Mouse (Mus musculus) stomach, embryonic 16.5 days (tissue): ENCODE data around the gene Smtnl1. TPM values are rescaled to one million over a fixed set of nuclear protein-coding genes. Genes with fewer than 3 reads are reported as not detected.

Experiments
- ATAC-seq: fragments of 200-750 bp; cut with Nextera tagmentation; 2 replicates; pipeline ENCODE4 v1.8.0; 2017; ENCODE audit warnings: moderate number of reproducible peaks, moderate TSS enrichment; ENCODE audit not compliant: insufficient read depth, low FRiP score
- H3K27ac ChIP-seq: fragments of 300-500 bp; sonication (generic); 2 replicates; pipeline ENCODE4 v1.5.1; 2014; ENCODE audit warnings: low read length
- H3K27me3 ChIP-seq: fragments of 300-500 bp; sonication (generic); 2 replicates; pipeline ENCODE4 v1.6.1; 2014; ENCODE audit warnings: low read length, control low read depth, mixed read lengths; ENCODE audit not compliant: control insufficient read depth, insufficient read depth
- H3K36me3 ChIP-seq: fragments of 300-500 bp; sonication (generic); 2 replicates; pipeline ENCODE4 v1.6.1; 2014; ENCODE audit warnings: low read length; ENCODE audit not compliant: control insufficient read depth, insufficient read depth
- H3K4me1 ChIP-seq: fragments of 300-500 bp; sonication (generic); 2 replicates; pipeline ENCODE4 v1.6.1; 2014; ENCODE audit warnings: low read length, control low read depth, mixed read lengths; ENCODE audit not compliant: control insufficient read depth, insufficient read depth
- H3K4me2 ChIP-seq: fragments of 300-500 bp; sonication (generic); 2 replicates; pipeline ENCODE4 v1.6.1; 2014; ENCODE audit warnings: low read depth, low read length, mixed read lengths
- H3K4me3 ChIP-seq: fragments of 300-500 bp; sonication (generic); replicated peaks from 2 replicates; pipeline ENCODE4 v1.5.1; 2014; ENCODE audit warnings: mild to moderate bottlenecking, low read length
- H3K9ac ChIP-seq: fragments of 300-500 bp; sonication (generic); 2 replicates; pipeline ENCODE4 v1.6.1; 2014; ENCODE audit warnings: low read length
- H3K9me3 ChIP-seq: fragments of 300-500 bp; sonication (generic); replicated peaks from 2 replicates; pipeline ENCODE4 v1.6.1; 2016; ENCODE audit warnings: low read length, control low read depth; ENCODE audit not compliant: control insufficient read depth
- WGBS: fragments of 180-500 bp; shearing (Covaris S2); extraction: QIAGEN DNeasy Blood & Tissue Kit; methylation state at CpG from one replicate; pipeline ENCODE4 v1.1.7; 2014; 5-methylcytosine and 5-hydroxymethylcytosine counted together
- polyA plus RNA-seq: library from polyadenylated mRNA; unstranded; fragments of >200 nt; fragmentation: Nextera tagmentation; extraction: Ambion mirVana; gene quantifications from 2 replicates; pipeline ENCODE4 v1.2.1, GENCODE M21; 2015

Smtnl1 gene
- polyA plus RNA-seq, 1 experiment from 2014 or later: 1.7 TPM

DNA sequence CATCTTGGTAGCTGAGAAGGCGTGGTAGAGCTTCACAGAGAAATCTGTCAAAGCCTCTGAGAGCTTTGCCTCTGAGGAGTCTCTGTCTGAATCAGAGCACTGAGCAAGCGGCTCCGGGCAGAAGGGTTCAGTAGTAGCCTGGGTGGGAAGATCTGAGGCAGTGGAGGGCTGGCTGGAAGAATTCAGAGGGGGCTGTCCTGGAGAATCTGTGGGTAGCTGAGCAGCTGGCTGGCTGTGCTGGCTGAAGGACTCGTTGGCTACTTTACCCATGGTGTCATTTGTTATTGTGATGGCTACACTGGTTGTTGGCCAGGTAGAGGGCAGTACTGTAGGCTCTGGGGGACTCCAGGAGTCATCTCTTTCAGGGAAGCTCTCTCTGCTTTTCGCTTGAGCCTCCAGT is 49.3 kb downstream of the Smtnl1 start:
- no peak overlapping the region for H3K4me3 ChIP-seq
- 74% methylated on average over 5 of the region's 5 CpGs for WGBS
- H3K9me3 ChIP-seq: no peaks in the 10 kb centered on the region
- no peak overlapping the region for H3K4me2 ChIP-seq
- peaks cover 8% of the 10 kb centered on the region; the same call in 1 of the 2 replicates for H3K4me1 ChIP-seq
- H3K27me3 ChIP-seq: no peaks in the 10 kb centered on the region
- no peaks in the 10 kb centered on the region for H3K36me3 ChIP-seq
- no peak overlapping the region for H3K9ac ChIP-seq
- H3K27ac ChIP-seq: no peak overlapping the region
- no peak for ATAC-seq

DNA sequence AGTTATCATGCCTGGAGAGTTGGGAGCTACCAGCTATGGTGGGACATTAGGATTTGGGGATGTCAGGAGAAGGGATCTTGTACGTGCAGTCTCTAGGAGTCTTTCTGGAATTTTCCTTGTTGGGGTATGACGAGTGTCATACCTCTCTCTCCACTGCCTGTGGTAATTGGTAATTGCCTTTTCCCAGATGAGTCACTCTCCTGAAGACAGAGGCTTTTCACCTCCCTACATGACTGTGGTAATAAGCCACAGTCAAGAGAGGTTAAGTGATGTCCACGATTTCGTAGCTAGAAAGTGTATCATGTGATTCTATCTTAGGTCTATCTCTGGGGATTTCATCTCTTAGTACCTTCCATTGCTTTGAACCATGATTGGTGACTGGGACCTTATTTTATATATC is 50.0 kb downstream of the Smtnl1 start:
- H3K9me3 ChIP-seq: no peaks in the 10 kb centered on the region
- H3K4me2 ChIP-seq: no peak overlapping the region
- WGBS: 86% methylated on average over 4 of the region's 4 CpGs
- ATAC-seq: no peak
- H3K9ac ChIP-seq: no peak overlapping the region
- H3K4me1 ChIP-seq: peaks cover 8% of the 10 kb centered on the region; the same call in 1 of the 2 replicates
- no peaks in the 10 kb centered on the region for H3K36me3 ChIP-seq
- no peak overlapping the region for H3K27ac ChIP-seq
- H3K4me3 ChIP-seq: no peak overlapping the region
- H3K27me3 ChIP-seq: no peaks in the 10 kb centered on the region

DNA sequence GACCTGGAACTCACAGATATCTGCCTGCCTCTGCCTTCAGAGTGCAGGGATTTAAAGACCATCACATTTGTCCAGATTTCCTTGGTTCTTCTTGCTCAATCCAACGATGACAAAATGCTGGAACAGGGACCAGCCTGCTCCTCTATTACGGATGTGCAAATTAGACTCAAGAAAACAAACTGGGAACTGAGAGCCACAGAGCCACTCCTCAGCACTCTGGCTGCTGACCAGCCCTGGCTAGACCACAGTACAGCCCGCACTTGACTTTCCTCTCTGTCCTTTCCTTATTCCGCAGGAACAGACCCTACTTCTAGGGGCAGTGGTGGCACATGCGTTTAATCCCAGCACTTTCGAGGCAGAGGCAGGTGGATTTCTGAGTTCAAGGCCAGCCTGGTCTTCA is 52.0 kb downstream of the Smtnl1 start:
- Histone ChIP-seq H3K4me3 (no peak overlapping the region), H3K9ac (no peak overlapping the region), H3K4me2 (no peak overlapping the region), H3K4me1 (peaks cover 7% of the 10 kb centered on the region; the same call in 1 of the 2 replicates), H3K36me3 (no peaks in the 10 kb centered on the region), H3K27ac (no peak overlapping the region), H3K9me3 (no peaks in the 10 kb centered on the region), H3K27me3 (no peaks in the 10 kb centered on the region)
- WGBS: 79% methylated on average over 6 of the region's 6 CpGs
- ATAC-seq: no peak

DNA sequence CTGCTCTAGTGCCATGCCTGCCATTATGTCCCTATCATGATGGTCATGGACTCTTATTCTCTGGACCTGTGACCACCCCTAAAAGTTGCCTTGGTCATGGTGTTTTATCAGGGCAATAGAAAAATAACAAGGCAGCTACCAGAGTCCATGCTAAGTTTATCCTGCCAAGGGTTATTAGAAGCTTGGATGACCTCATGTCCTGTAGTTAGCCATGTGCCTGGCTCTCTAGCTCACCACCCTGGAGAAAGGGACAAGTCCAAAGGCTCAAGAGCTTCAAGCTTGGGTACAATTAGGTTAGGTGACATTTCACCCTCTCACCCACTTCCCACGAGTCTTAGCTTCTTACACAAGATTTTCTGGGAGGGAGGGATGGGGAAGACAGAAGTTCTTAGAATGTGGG is 59.6 kb downstream of the Smtnl1 start:
- no peak overlapping the region for H3K4me2 ChIP-seq
- no peak overlapping the region for H3K9ac ChIP-seq
- H3K4me3 ChIP-seq: no peak overlapping the region
- H3K9me3 ChIP-seq: no peaks in the 10 kb centered on the region
- ATAC-seq: no peak
- no peaks in the 10 kb centered on the region for H3K27me3 ChIP-seq
- no peaks in the 10 kb centered on the region for H3K4me1 ChIP-seq
- H3K36me3 ChIP-seq: no peaks in the 10 kb centered on the region
- no peak overlapping the region for H3K27ac ChIP-seq
- 50% methylated on average over 1 of the region's 1 CpGs for WGBS

DNA sequence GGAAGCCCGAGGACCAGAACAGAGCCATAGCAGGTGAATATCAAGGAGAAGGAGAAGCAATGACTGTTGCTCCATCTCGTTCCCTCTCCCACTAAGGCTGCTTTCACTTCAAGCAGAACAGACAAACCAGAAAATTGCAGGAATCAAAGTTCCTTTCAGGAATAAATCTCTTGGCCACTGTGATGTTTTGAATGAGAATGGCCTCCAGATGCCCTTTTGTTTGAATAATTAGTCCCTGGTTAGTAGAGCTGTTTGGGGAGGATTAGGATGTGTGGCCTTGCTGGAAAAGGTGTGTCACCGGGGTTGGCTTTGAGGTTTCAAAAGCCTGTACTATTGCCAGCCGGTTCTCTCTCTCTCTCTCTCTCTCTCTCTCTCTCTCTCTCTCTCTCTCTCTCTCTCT is 60.2 kb downstream of the Smtnl1 start:
- H3K27me3 ChIP-seq: no peaks in the 10 kb centered on the region
- H3K27ac ChIP-seq: no peak overlapping the region
- H3K9ac ChIP-seq: no peak overlapping the region
- 65% methylated on average over 3 of the region's 4 CpGs for WGBS
- no peaks in the 10 kb centered on the region for H3K36me3 ChIP-seq
- no peak overlapping the region for H3K4me2 ChIP-seq
- H3K4me3 ChIP-seq: no peak overlapping the region
- ATAC-seq: no peak
- no peaks in the 10 kb centered on the region for H3K9me3 ChIP-seq
- no peaks in the 10 kb centered on the region for H3K4me1 ChIP-seq

DNA sequence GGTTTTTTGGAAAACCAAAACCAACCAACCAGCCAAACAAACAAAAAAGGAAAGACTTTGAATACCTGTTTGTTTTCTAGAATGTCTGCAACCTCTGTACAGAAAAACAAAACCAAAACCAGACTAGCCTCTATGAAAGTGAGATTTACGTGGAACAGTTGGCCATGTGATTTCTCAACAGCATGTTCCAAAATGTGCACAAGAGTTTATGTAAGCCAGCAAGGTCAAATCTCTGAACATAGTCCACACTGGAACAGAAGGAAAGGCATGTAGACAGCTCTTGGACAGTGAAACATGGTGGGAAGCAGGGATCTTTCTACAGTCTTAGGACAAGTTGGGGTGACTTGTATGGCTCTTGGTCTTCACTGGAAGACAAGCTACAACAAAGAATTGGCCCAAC is 60.6 kb downstream of the Smtnl1 start:
- 78% methylated on average over 1 of the region's 1 CpGs for WGBS
- Histone ChIP-seq H3K4me1 (no peaks in the 10 kb centered on the region), H3K9ac (no peak overlapping the region), H3K4me2 (no peak overlapping the region), H3K36me3 (no peaks in the 10 kb centered on the region), H3K27ac (no peak overlapping the region), H3K9me3 (no peaks in the 10 kb centered on the region), H3K4me3 (no peak overlapping the region), H3K27me3 (no peaks in the 10 kb centered on the region)
- no peak for ATAC-seq

DNA sequence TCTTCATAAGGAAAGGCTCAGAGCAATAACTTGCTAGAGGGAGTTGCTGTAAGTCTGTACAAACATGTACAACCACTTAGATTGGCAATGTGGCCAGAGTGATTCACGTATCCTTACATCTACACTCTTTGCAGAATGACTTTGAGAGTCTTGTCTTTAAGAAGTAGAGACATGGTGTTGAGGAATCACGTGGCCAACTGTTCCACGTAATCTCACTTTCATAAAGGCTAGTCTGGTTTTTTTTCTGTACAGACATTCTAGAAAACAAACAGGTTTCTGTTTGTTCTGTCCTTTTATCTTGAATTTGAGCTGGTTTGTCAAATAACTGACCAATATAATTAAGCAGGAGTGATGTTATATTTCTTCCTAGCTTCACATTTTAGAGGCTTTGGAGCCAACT is 61.1 kb downstream of the Smtnl1 start:
- WGBS: 67% methylated on average over 3 of the region's 3 CpGs
- H3K9ac ChIP-seq: no peak overlapping the region
- H3K4me3 ChIP-seq: no peak overlapping the region
- no peak overlapping the region for H3K4me2 ChIP-seq
- no peaks in the 10 kb centered on the region for H3K36me3 ChIP-seq
- H3K27me3 ChIP-seq: no peaks in the 10 kb centered on the region
- no peaks in the 10 kb centered on the region for H3K9me3 ChIP-seq
- H3K4me1 ChIP-seq: no peaks in the 10 kb centered on the region
- ATAC-seq: no peak
- H3K27ac ChIP-seq: no peak overlapping the region

Other genes with a start within 250 kb of the Smtnl1 start
- gene Ctnnd1, start 171.9 kb downstream of the Smtnl1 start, polyA plus RNA-seq: 75.7 and 84.4 TPM in 2 replicates
- 0.26 TPM in 2 replicates for gene Btbd18, start 163.6 kb downstream of the Smtnl1 start, polyA plus RNA-seq
- gene Selenoh, start 151.9 kb downstream of the Smtnl1 start, polyA plus RNA-seq: 184 and 203 TPM in 2 replicates
- not detected in 2 replicates for gene Gm28635, start 144.6 kb downstream of the Smtnl1 start, polyA plus RNA-seq
- gene Med19, start 144.2 kb downstream of the Smtnl1 start, polyA plus RNA-seq: 27.2 and 28.3 TPM in 2 replicates
- 125 and 127 TPM in 2 replicates for gene Tmx2, start 143.5 kb downstream of the Smtnl1 start, polyA plus RNA-seq
- 36.9 and 40.0 TPM in 2 replicates for gene Zdhhc5, start 107.5 kb downstream of the Smtnl1 start, polyA plus RNA-seq
- gene Clp1, start 95.3 kb downstream of the Smtnl1 start, polyA plus RNA-seq: 26.6 and 28.4 TPM in 2 replicates
- gene Ypel4, start 88.6 kb downstream of the Smtnl1 start, polyA plus RNA-seq: 7.4 and 8.0 TPM in 2 replicates
- gene Gm19426, start 79.0 kb downstream of the Smtnl1 start, polyA plus RNA-seq: 5.7 and 6.3 TPM in 2 replicates
- 98.2 and 102 TPM in 2 replicates for gene Serping1, start 47.2 kb downstream of the Smtnl1 start, polyA plus RNA-seq
- gene Ube2l6, start 23.8 kb downstream of the Smtnl1 start, polyA plus RNA-seq: 67.7 and 68.9 TPM in 2 replicates
- gene Timm10, start 4.3 kb upstream of the Smtnl1 start, polyA plus RNA-seq: 36.7 and 45.6 TPM in 2 replicates
- gene Slc43a1, start 16.2 kb upstream of the Smtnl1 start, polyA plus RNA-seq: 20.8 TPM in 2 replicates
- 0.37 TPM in 1 of 2 replicates, not detected in the other for gene Rtn4rl2, start 64.1 kb upstream of the Smtnl1 start, polyA plus RNA-seq
- 37.3 and 41.9 TPM in 2 replicates for gene Slc43a3, start 113.9 kb upstream of the Smtnl1 start, polyA plus RNA-seq
- 2.2 and 2.4 TPM in 2 replicates for gene Prg2, start 157.8 kb upstream of the Smtnl1 start, polyA plus RNA-seq
- gene Prg3, start 165.6 kb upstream of the Smtnl1 start, polyA plus RNA-seq: 0.28 TPM in 1 of 2 replicates, not detected in the other
- 211 and 239 TPM in 2 replicates for gene Ssrp1, start 214.6 kb upstream of the Smtnl1 start, polyA plus RNA-seq
- gene P2rx3, start 214.8 kb upstream of the Smtnl1 start, polyA plus RNA-seq: 1.6 and 1.8 TPM in 2 replicates
- gene Tnks1bp1, start 225.4 kb upstream of the Smtnl1 start, polyA plus RNA-seq: 66.9 and 81.6 TPM in 2 replicates